Mouse (Mus musculus): ENCODE results near the gene Dnmt3l. TPM values are rescaled to one million over a fixed set of nuclear protein-coding genes. Genes with fewer than 3 reads are reported as not detected.
A peak's percentile ranks its signal among the peaks of the same experiment; 100 is the strongest.

Gene Dnmt3l
- not detected in 2 replicates for polyA plus RNA-seq (2012; ENCODE audit: insufficient read depth, low replicate concordance)

DNA sequence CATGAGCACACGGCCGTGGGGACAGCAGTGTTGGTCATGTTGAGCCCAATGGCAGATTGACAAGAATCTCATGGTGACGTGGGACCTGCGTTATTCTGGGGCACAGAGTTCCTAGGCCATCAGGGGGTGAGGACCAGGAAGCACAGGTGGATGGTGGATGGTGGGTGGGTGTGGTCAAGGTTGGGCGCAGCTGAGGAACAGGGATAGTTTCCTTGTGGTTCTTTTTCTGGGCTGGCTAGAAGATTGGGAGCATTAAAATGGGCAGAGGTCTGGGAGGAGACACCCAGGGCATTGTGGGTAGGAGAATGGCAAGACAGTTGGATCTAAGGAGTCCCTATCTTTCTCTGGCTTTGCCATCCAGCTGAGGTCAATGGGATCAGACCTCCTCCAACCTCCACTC is at the start of gene Dnmt3l:
TSS of gene Dnmt3l (plus strand) at position 301 of the 400 bp plus-strand sequence.
- H3K27me3 ChIP-seq (replicated peaks) = peaks cover 83% of the 10 kb centered on the region
- peaks cover 9% of the 10 kb centered on the region for H3K4me1 ChIP-seq
- TF ChIP-seq FLI1 (IDR thresholded peaks at IDR 0.05; ENCODE audit: low read length) (no peak), GATA1 (IDR thresholded peaks at IDR 0.05; ENCODE audit: borderline replicate concordance, low read length) (no peak)
- H3K4me3 ChIP-seq (replicated peaks) = no peak within 1 kb of the TSS
- H3K36me3 ChIP-seq (replicated peaks; ENCODE audit: low read length) = no peaks in the 10 kb centered on the region
- no peaks in the 10 kb centered on the region for H3K9me3 ChIP-seq

DNA sequence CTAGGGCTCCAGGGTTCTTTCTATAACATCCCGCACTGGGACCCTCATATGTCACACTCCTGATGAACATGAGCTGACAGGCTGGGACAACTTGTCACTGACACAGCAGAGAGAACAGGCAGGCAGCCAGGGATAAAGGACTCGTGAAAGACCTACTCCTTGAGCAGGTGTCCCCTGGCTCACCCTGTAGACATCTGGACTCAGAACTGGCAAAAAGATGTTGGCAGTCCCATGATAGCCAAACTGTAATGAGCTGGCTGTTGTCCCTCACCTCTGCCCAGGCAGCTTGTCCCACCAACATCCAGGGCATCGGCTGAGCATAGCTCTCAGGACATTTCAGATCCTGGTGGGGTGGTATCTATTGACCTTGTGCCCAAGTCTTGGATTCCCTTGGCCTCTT is 46.1 kb upstream of the Dnmt3l start:
- Histone ChIP-seq H3K4me1 (no peaks in the 10 kb centered on the region; the same call in 1 of the 2 replicates), H3K36me3 (replicated peaks; ENCODE audit: low read length) (peaks cover 100% of the 10 kb centered on the region), H3K4me3 (replicated peaks) (no peak overlapping the region), H3K27me3 (replicated peaks) (no peaks in the 10 kb centered on the region), H3K9me3 (no peaks in the 10 kb centered on the region)
- no peak for TF ChIP-seq FLI1 (IDR thresholded peaks at IDR 0.05; ENCODE audit: low read length)
- no peak for TF ChIP-seq GATA1 (IDR thresholded peaks at IDR 0.05; ENCODE audit: borderline replicate concordance, low read length)

DNA sequence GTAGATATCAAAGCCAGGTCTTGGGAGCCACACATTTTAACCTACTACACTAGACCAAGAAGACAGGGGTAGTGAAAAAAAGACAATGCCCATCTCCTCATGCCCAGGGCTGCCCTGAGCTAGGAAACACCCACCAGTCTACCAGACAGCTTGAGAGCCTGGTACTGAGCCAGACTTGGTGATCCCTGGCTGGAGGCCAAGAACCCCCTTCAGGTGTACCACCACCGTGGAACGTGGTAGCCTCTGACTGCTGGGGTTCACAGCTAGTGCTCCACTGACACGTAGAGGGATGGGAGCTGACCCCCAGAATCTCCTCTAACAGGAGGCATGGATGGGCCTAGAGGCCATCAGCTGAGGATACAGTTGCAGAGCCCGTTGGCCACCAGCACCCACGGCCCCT is 41.5 kb upstream of the Dnmt3l start:
- TF ChIP-seq FLI1 (IDR thresholded peaks at IDR 0.05; ENCODE audit: low read length) (no peak), GATA1 (IDR thresholded peaks at IDR 0.05; ENCODE audit: borderline replicate concordance, low read length) (no peak)
- Histone ChIP-seq H3K4me1 (peaks cover 15% of the 10 kb centered on the region), H3K36me3 (replicated peaks; ENCODE audit: low read length) (peaks cover 96% of the 10 kb centered on the region), H3K27me3 (replicated peaks) (no peaks in the 10 kb centered on the region), H3K4me3 (replicated peaks) (no peak overlapping the region), H3K9me3 (no peaks in the 10 kb centered on the region)

DNA sequence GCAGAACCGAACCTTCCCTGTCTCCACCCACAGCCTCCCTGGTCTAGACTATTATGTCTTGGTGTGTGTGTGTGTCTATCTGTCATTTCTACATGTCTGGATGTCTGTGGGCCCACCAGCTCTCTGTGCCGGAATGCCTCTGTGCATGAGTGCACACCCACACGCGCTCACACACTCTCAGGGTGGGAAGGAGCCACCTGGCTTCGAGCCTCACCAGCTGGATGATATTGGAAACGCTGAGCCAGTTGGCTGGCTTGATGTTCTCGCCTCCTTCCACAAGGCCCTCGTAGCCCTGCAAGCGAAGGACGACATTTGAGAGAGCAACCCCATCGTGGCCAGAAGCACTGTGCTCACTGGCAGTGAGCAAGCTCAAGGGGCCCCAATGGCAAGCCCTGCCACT is 40.0 kb upstream of the Dnmt3l start:
- TF ChIP-seq GATA1 (IDR thresholded peaks at IDR 0.05; ENCODE audit: borderline replicate concordance, low read length) = no peak
- no peak for TF ChIP-seq FLI1 (IDR thresholded peaks at IDR 0.05; ENCODE audit: low read length)
- Histone ChIP-seq H3K4me1 (peaks cover 31% of the 10 kb centered on the region), H3K36me3 (replicated peaks; ENCODE audit: low read length) (peaks cover 96% of the 10 kb centered on the region), H3K27me3 (replicated peaks) (no peaks in the 10 kb centered on the region), H3K9me3 (no peaks in the 10 kb centered on the region), H3K4me3 (replicated peaks) (no peak overlapping the region)

DNA sequence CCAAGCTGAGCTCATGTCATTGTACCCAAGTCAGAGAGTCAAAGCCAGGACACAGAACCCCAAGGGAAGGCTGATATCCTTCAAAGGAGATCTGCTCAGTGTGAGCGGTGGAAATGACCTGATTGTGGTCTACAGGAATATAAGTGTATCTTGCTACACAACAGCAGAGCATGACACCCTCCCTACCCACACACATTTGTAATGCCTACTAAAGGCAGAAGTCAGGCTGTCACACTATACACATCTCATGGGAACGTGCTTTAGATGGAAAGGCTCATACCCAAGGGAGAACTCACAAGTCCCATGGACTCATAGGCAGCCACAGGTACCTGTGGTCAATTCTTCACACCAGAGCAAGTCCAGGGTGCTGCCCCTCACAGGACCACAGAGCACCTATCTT is 39.4 kb upstream of the Dnmt3l start:
- peaks cover 93% of the 10 kb centered on the region for H3K36me3 ChIP-seq (replicated peaks; ENCODE audit: low read length)
- H3K4me1 ChIP-seq = peaks cover 36% of the 10 kb centered on the region
- H3K27me3 ChIP-seq (replicated peaks) = no peaks in the 10 kb centered on the region
- no peaks in the 10 kb centered on the region for H3K9me3 ChIP-seq
- TF ChIP-seq FLI1 (IDR thresholded peaks at IDR 0.05; ENCODE audit: low read length) (no peak), GATA1 (IDR thresholded peaks at IDR 0.05; ENCODE audit: borderline replicate concordance, low read length) (no peak)
- H3K4me3 ChIP-seq (replicated peaks) = no peak overlapping the region

DNA sequence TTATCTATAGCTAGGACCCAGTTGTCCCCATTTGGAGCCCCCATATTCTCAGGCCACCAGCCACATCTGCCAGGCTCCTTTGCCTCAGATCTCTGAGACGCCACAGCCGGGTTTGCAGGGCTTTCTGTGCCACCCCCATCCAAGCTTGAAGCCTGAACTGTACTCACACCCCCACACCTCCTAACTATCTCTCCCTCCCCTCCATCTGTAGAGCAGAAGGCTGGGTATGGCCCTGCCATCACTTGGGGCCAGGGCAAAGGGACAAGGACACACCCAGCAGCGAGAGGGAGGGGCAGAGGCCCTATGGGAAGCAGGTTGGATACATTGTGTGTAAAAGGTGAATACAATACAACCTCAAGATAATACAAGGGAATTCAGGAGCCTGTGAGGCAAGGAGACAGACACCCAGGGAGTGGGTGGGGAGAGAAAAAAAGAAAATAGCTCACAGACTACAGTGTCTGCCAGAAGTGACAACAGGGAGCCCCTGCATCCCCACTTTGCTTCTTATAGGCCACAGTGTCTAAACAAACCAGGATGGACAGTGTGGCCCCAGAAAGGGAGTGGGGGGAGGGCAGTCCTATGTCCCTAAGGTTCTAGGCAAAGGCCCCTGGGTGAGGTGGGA is 37.2 kb upstream of the Dnmt3l start:
- H3K27me3 ChIP-seq (replicated peaks) = no peaks in the 10 kb centered on the region

GRCm38 (mm10) chr10:78005791-78006438 is 35.8 kb upstream of the Dnmt3l start:
- H3K9me3 ChIP-seq = no peaks in the 10 kb centered on the region
- peaks cover 64% of the 10 kb centered on the region for H3K4me1 ChIP-seq
- H3K4me3 ChIP-seq (replicated peaks) = peak overlapping the region; percentile 82
- no peaks in the 10 kb centered on the region for H3K27me3 ChIP-seq (replicated peaks)
- TF ChIP-seq FLI1 (IDR thresholded peaks at IDR 0.05; ENCODE audit: low read length) = no peak
- no peak for TF ChIP-seq GATA1 (IDR thresholded peaks at IDR 0.05; ENCODE audit: borderline replicate concordance, low read length)
- peaks cover 71% of the 10 kb centered on the region for H3K36me3 ChIP-seq (replicated peaks; ENCODE audit: low read length)

More for the DNA sequence above, 37.2 kb upstream of the Dnmt3l start:
- peaks cover 54% of the 10 kb centered on the region for H3K4me1 ChIP-seq
- H3K4me3 ChIP-seq (replicated peaks) = no peak overlapping the region
- H3K9me3 ChIP-seq = no peaks in the 10 kb centered on the region
- H3K36me3 ChIP-seq (replicated peaks; ENCODE audit: low read length) = peaks cover 84% of the 10 kb centered on the region
- TF ChIP-seq FLI1 (IDR thresholded peaks at IDR 0.05; ENCODE audit: low read length) = no peak
- no peak for TF ChIP-seq GATA1 (IDR thresholded peaks at IDR 0.05; ENCODE audit: borderline replicate concordance, low read length)

GRCm38 (mm10) chr10:78007203-78007602 is 34.5 kb upstream of the Dnmt3l start:
- Histone ChIP-seq H3K4me3 (replicated peaks) (peak overlapping the region; percentile 82), H3K9me3 (no peaks in the 10 kb centered on the region), H3K27me3 (replicated peaks) (no peaks in the 10 kb centered on the region), H3K36me3 (replicated peaks; ENCODE audit: low read length) (peaks cover 58% of the 10 kb centered on the region), H3K4me1 (peaks cover 60% of the 10 kb centered on the region)
- TF ChIP-seq GATA1 (IDR thresholded peaks at IDR 0.05; ENCODE audit: borderline replicate concordance, low read length) (no peak), FLI1 (IDR thresholded peaks at IDR 0.05; ENCODE audit: low read length) (no peak)

DNA sequence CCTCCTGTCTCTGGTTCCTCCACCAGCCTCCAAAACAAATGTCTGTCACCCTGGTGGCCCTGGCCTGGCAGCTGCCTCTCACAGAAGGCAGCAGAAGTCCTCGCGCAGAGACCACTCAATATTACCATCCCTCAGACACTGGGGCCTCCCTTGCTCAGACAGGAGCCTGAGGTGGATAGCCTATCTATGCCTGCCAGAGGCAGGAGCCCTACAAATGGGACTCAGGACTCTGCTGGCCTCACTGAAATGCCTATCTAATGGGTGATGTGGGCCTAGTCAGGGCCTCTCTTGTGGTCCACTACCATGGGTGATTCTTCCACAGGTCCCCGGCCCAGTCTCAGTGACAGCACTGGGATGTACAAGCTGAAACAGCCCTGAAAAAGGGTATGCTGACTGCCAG is 33.6 kb upstream of the Dnmt3l start:
- peaks cover 66% of the 10 kb centered on the region for H3K4me1 ChIP-seq
- peaks cover 49% of the 10 kb centered on the region for H3K36me3 ChIP-seq (replicated peaks; ENCODE audit: low read length)
- TF ChIP-seq GATA1 (IDR thresholded peaks at IDR 0.05; ENCODE audit: borderline replicate concordance, low read length) (no peak), FLI1 (IDR thresholded peaks at IDR 0.05; ENCODE audit: low read length) (no peak)
- H3K4me3 ChIP-seq (replicated peaks) = peak overlapping the region; percentile 99
- no peaks in the 10 kb centered on the region for H3K9me3 ChIP-seq
- H3K27me3 ChIP-seq (replicated peaks) = no peaks in the 10 kb centered on the region

GRCm38 (mm10) chr10:78009184-78009944 is 32.4 kb upstream of the Dnmt3l start:
- Histone ChIP-seq H3K4me1 (peaks cover 67% of the 10 kb centered on the region), H3K27me3 (replicated peaks) (no peaks in the 10 kb centered on the region), H3K9me3 (no peaks in the 10 kb centered on the region), H3K36me3 (replicated peaks; ENCODE audit: low read length) (peaks cover 40% of the 10 kb centered on the region), H3K4me3 (replicated peaks) (peak overlapping the region; percentile 99)
- no peak for TF ChIP-seq GATA1 (IDR thresholded peaks at IDR 0.05; ENCODE audit: borderline replicate concordance, low read length)
- TF ChIP-seq FLI1 (IDR thresholded peaks at IDR 0.05; ENCODE audit: low read length) = no peak

All from megakaryocyte, embryonic 14.5 days (primary cell).